Mouse (Mus musculus) hindbrain, embryonic 15.5 days (tissue): ENCODE measurements around the gene Pcnx2. TPM values are rescaled to one million over a fixed set of nuclear protein-coding genes. Genes with fewer than 3 reads are reported as not detected.

Experiments used
- ATAC-seq: fragments of 200-750 bp; cut with Nextera tagmentation; 2 replicates; pipeline ENCODE4 v1.8.0; 2017; ENCODE audit warnings: low read depth, moderate number of reproducible peaks, moderate TSS enrichment; ENCODE audit not compliant: low FRiP score
- H3K27ac ChIP-seq: fragments of 300-500 bp; sonication (generic); replicated peaks from 2 replicates; pipeline ENCODE4 v1.5.1; 2015; ENCODE audit warnings: mild to moderate bottlenecking, inconsistent platforms
- H3K27me3 ChIP-seq: fragments of 300-500 bp; sonication (generic); 2 replicates; pipeline ENCODE4 v1.6.1; 2015; ENCODE audit warnings: control low read depth, inconsistent platforms
- H3K36me3 ChIP-seq: fragments of 300-500 bp; sonication (generic); 2 replicates; pipeline ENCODE4 v1.6.1; 2015; ENCODE audit warnings: control low read depth, inconsistent platforms
- H3K4me1 ChIP-seq: fragments of 300-500 bp; sonication (generic); replicated peaks from 2 replicates; pipeline ENCODE4 v1.6.1; 2015; ENCODE audit warnings: control low read depth, inconsistent platforms
- H3K4me2 ChIP-seq: fragments of 300-500 bp; sonication (generic); 2 replicates; pipeline ENCODE4 v1.6.1; 2015; ENCODE audit warnings: moderate library complexity, mild to moderate bottlenecking, inconsistent platforms
- H3K4me3 ChIP-seq: fragments of 300-500 bp; sonication (generic); 2 replicates; pipeline ENCODE4 v1.5.1; 2015; ENCODE audit warnings: mild to moderate bottlenecking, inconsistent platforms
- H3K9ac ChIP-seq: fragments of 300-500 bp; sonication (generic); 2 replicates; pipeline ENCODE4 v1.6.1; 2015; ENCODE audit warnings: inconsistent platforms
- H3K9me3 ChIP-seq: fragments of 300-500 bp; sonication (generic); 2 replicates; pipeline ENCODE4 v1.6.1; 2016; ENCODE audit warnings: control low read depth, inconsistent platforms
- WGBS: fragments of 180-500 bp; shearing (Covaris S2); methylation state at CpG from one replicate; pipeline ENCODE4 v1.1.7; 2015; 5-methylcytosine and 5-hydroxymethylcytosine counted together
- polyA plus RNA-seq: library from polyadenylated mRNA; unstranded; fragments of >200 nt; fragmentation: Nextera tagmentation; extraction: Ambion mirVana; gene quantifications from 2 replicates; pipeline ENCODE4 v1.2.1, GENCODE M21; 2015

The Pcnx2 gene
- polyA plus RNA-seq, 1 experiment from 2014 or later: 5.2 TPM

GRCm38 (mm10) chr8:125853300-125853699 is 44.8 kb downstream of the Pcnx2 start:
- WGBS: 71% methylated on average over 5 of the region's 5 CpGs

GRCm38 (mm10) chr8:125849181-125849580 is 48.9 kb downstream of the Pcnx2 start:
- WGBS: 69% methylated on average over 4 of the region's 4 CpGs
- no peaks in the 10 kb centered on the region for H3K9me3 ChIP-seq
- no peak overlapping the region for H3K4me3 ChIP-seq
- H3K4me2 ChIP-seq: no peak overlapping the region
- no peak overlapping the region for H3K27ac ChIP-seq
- H3K27me3 ChIP-seq: no peaks in the 10 kb centered on the region
- no peak overlapping the region for H3K9ac ChIP-seq
- H3K4me1 ChIP-seq: peaks cover 18% of the 10 kb centered on the region
- ATAC-seq: no peak
- peaks cover 17% of the 10 kb centered on the region; the same call in 1 of the 2 replicates for H3K36me3 ChIP-seq

More at GRCm38 (mm10) chr8:125853300-125853699, 44.8 kb downstream of the Pcnx2 start:
- no peak for ATAC-seq
- no peaks in the 10 kb centered on the region for H3K27me3 ChIP-seq
- peaks cover 10% of the 10 kb centered on the region; the same call in 1 of the 2 replicates for H3K4me1 ChIP-seq
- H3K9ac ChIP-seq: no peak overlapping the region
- H3K9me3 ChIP-seq: no peaks in the 10 kb centered on the region
- peaks cover 18% of the 10 kb centered on the region; the same call in 1 of the 2 replicates for H3K36me3 ChIP-seq
- H3K27ac ChIP-seq: no peak overlapping the region
- H3K4me2 ChIP-seq: no peak overlapping the region
- H3K4me3 ChIP-seq: no peak overlapping the region

- H3K4me3 ChIP-seq: no peak overlapping the region
- no peak overlapping the region for H3K9ac ChIP-seq
- H3K4me1 ChIP-seq: peaks cover 27% of the 10 kb centered on the region
- H3K27me3 ChIP-seq: no peaks in the 10 kb centered on the region
- H3K4me2 ChIP-seq: no peak overlapping the region
- no peaks in the 10 kb centered on the region for H3K9me3 ChIP-seq
- peak overlapping the region; percentile 39; the same call in 1 of the 2 replicates for H3K27ac ChIP-seq
- 21% methylated on average over 12 of the region's 12 CpGs for WGBS
- ATAC-seq: peak; percentile 63; the same call in 1 of the 2 replicates
- peaks cover 10% of the 10 kb centered on the region; the same call in 1 of the 2 replicates for H3K36me3 ChIP-seq
Measured at GRCm38 (mm10) chr8:125847842-125848241, 50.3 kb downstream of the Pcnx2 start.

- Histone ChIP-seq H3K27me3 (peaks cover 4% of the 10 kb centered on the region; the same call in 1 of the 2 replicates), H3K4me2 (no peak overlapping the region), H3K4me1 (peaks cover 33% of the 10 kb centered on the region), H3K27ac (no peak overlapping the region), H3K9me3 (no peaks in the 10 kb centered on the region), H3K4me3 (no peak overlapping the region), H3K9ac (no peak overlapping the region), H3K36me3 (peaks cover 8% of the 10 kb centered on the region; the same call in 1 of the 2 replicates)
- WGBS: 95% methylated on average over 16 of the region's 16 CpGs
- no peak for ATAC-seq
Measured at GRCm38 (mm10) chr8:125845281-125845680, 52.8 kb downstream of the Pcnx2 start.

GRCm38 (mm10) chr8:125843122-125843836 is 54.8 kb downstream of the Pcnx2 start:
- H3K27me3 ChIP-seq: peaks cover 4% of the 10 kb centered on the region; the same call in 1 of the 2 replicates
- H3K4me3 ChIP-seq: no peak overlapping the region
- H3K27ac ChIP-seq: 0 out of 2 replicates have a peak overlapping the region, but pooled peaks have one; percentile 22
- no peak overlapping the region for H3K9ac ChIP-seq
- no peak overlapping the region for H3K4me2 ChIP-seq
- H3K36me3 ChIP-seq: 0 out of 2 replicates have a peak, but pooled peaks cover 3% of the 10 kb centered on the region
- H3K4me1 ChIP-seq: peaks cover 29% of the 10 kb centered on the region
- ATAC-seq: peak; percentile 67; the same call in 1 of the 2 replicates
- WGBS: 25% methylated on average over 15 of the region's 15 CpGs
- H3K9me3 ChIP-seq: no peaks in the 10 kb centered on the region

GRCm38 (mm10) chr8:125842158-125842557 is 56.0 kb downstream of the Pcnx2 start:
- Histone ChIP-seq H3K27me3 (peaks cover 4% of the 10 kb centered on the region; the same call in 1 of the 2 replicates), H3K4me2 (no peak overlapping the region), H3K4me1 (peaks cover 18% of the 10 kb centered on the region), H3K9me3 (no peaks in the 10 kb centered on the region), H3K9ac (no peak overlapping the region), H3K4me3 (no peak overlapping the region), H3K27ac (no peak overlapping the region), H3K36me3 (peaks cover 6% of the 10 kb centered on the region; the same call in 1 of the 2 replicates)
- 62% methylated on average over 7 of the region's 7 CpGs for WGBS
- no peak for ATAC-seq

GRCm38 (mm10) chr8:125824688-125825087 is 73.4 kb downstream of the Pcnx2 start:
- no peak for ATAC-seq
- Histone ChIP-seq H3K4me3 (no peak overlapping the region), H3K36me3 (peaks cover 7% of the 10 kb centered on the region), H3K9me3 (no peaks in the 10 kb centered on the region), H3K9ac (no peak overlapping the region), H3K4me1 (peaks cover 21% of the 10 kb centered on the region), H3K4me2 (no peak overlapping the region), H3K27ac (no peak overlapping the region), H3K27me3 (no peaks in the 10 kb centered on the region)
- WGBS: 32% methylated on average over 2 of the region's 2 CpGs

- no peak overlapping the region for H3K9ac ChIP-seq
- 52% methylated on average over 12 of the region's 12 CpGs for WGBS
Measured at GRCm38 (mm10) chr8:125823719-125824118, 74.4 kb downstream of the Pcnx2 start.

GRCm38 (mm10) chr8:125822065-125822464 is 76.1 kb downstream of the Pcnx2 start:
- no peaks in the 10 kb centered on the region for H3K27me3 ChIP-seq
- no peak for ATAC-seq
- no peak overlapping the region for H3K4me3 ChIP-seq
- no peak overlapping the region for H3K4me2 ChIP-seq
- H3K27ac ChIP-seq: no peak overlapping the region
- peaks cover 21% of the 10 kb centered on the region for H3K4me1 ChIP-seq
- no peak overlapping the region for H3K9ac ChIP-seq
- 70% methylated on average over 14 of the region's 14 CpGs for WGBS
- no peaks in the 10 kb centered on the region for H3K9me3 ChIP-seq
- H3K36me3 ChIP-seq: peaks cover 7% of the 10 kb centered on the region

More at GRCm38 (mm10) chr8:125823719-125824118, 74.4 kb downstream of the Pcnx2 start:
- Histone ChIP-seq H3K36me3 (peaks cover 7% of the 10 kb centered on the region), H3K27ac (no peak overlapping the region), H3K4me2 (no peak overlapping the region), H3K9me3 (no peaks in the 10 kb centered on the region), H3K4me3 (no peak overlapping the region), H3K4me1 (peaks cover 21% of the 10 kb centered on the region), H3K27me3 (no peaks in the 10 kb centered on the region)
- peak; percentile 42; the same call in 1 of the 2 replicates for ATAC-seq

- Histone ChIP-seq H3K9me3 (0 out of 2 replicates have a peak, but pooled peaks cover 2% of the 10 kb centered on the region), H3K4me3 (no peak overlapping the region), H3K4me2 (no peak overlapping the region), H3K4me1 (peaks cover 21% of the 10 kb centered on the region), H3K27ac (no peak overlapping the region), H3K27me3 (no peaks in the 10 kb centered on the region), H3K9ac (no peak overlapping the region), H3K36me3 (peaks cover 12% of the 10 kb centered on the region)
- WGBS: 76% methylated on average over 7 of the region's 7 CpGs
- no peak for ATAC-seq
Measured at GRCm38 (mm10) chr8:125819797-125820196, 78.3 kb downstream of the Pcnx2 start.

GRCm38 (mm10) chr8:125818796-125819195 is 79.3 kb downstream of the Pcnx2 start:
- no peaks in the 10 kb centered on the region for H3K27me3 ChIP-seq
- no peak overlapping the region for H3K9ac ChIP-seq
- H3K27ac ChIP-seq: no peak overlapping the region
- WGBS: 59% methylated on average over 9 of the region's 9 CpGs
- H3K4me2 ChIP-seq: no peak overlapping the region
- H3K9me3 ChIP-seq: 0 out of 2 replicates have a peak, but pooled peaks cover 7% of the 10 kb centered on the region
- no peak overlapping the region for H3K4me3 ChIP-seq
- peaks cover 22% of the 10 kb centered on the region for H3K36me3 ChIP-seq
- H3K4me1 ChIP-seq: peaks cover 20% of the 10 kb centered on the region
- 0 out of 2 replicates have a peak, but pooled peaks have one; percentile 20 for ATAC-seq

GRCm38 (mm10) chr8:125816742-125817141 is 81.4 kb downstream of the Pcnx2 start:
- Histone ChIP-seq H3K4me2 (no peak overlapping the region), H3K4me3 (no peak overlapping the region), H3K9ac (no peak overlapping the region), H3K4me1 (peaks cover 5% of the 10 kb centered on the region; the same call in 1 of the 2 replicates), H3K36me3 (peaks cover 33% of the 10 kb centered on the region), H3K9me3 (0 out of 2 replicates have a peak, but pooled peaks cover 7% of the 10 kb centered on the region), H3K27me3 (no peaks in the 10 kb centered on the region), H3K27ac (no peak overlapping the region)
- ATAC-seq: no peak
- 85% methylated on average over 5 of the region's 5 CpGs for WGBS
